Mouse (Mus musculus) midbrain, embryonic 10.5 days (tissue): ENCODE results near the gene Necap1. TPM values are rescaled to one million over a fixed set of nuclear protein-coding genes. Genes with fewer than 3 reads are reported as not detected.

Source experiments
- DNase-seq: peaks from one replicate; pipeline ENCODE4 v3.0.0-alpha.2; 2017; ENCODE audit warnings: low spot score
- H3K27ac ChIP-seq: fragments of 300-500 bp; sonication (generic); replicated peaks from 2 replicates; pipeline ENCODE4 v1.5.1; 2016; ENCODE audit warnings: mild to moderate bottlenecking
- H3K27me3 ChIP-seq: fragments of 300-500 bp; sonication (generic); 2 replicates; pipeline ENCODE4 v1.6.1; 2016; ENCODE audit warnings: low read depth, mild to moderate bottlenecking; ENCODE audit not compliant: poor library complexity, severe bottlenecking
- H3K36me3 ChIP-seq: fragments of 300-500 bp; sonication (generic); 2 replicates; pipeline ENCODE4 v1.6.1; 2016; ENCODE audit warnings: mild to moderate bottlenecking, moderate library complexity
- H3K4me1 ChIP-seq: fragments of 300-500 bp; sonication (generic); 2 replicates; pipeline ENCODE4 v1.6.1; 2016
- H3K4me3 ChIP-seq: fragments of 300-500 bp; sonication (generic); 2 replicates; pipeline ENCODE4 v1.5.1; 2016; ENCODE audit warnings: mild to moderate bottlenecking, moderate library complexity
- H3K9me3 ChIP-seq: fragments of 300-500 bp; sonication (generic); replicated peaks from 2 replicates; pipeline ENCODE4 v1.6.1; 2016; ENCODE audit warnings: mild to moderate bottlenecking
- WGBS: fragments of 180-500 bp; shearing (Covaris S2); methylation state at CpG from one replicate; pipeline ENCODE4 v1.1.7; 2016; 5-methylcytosine and 5-hydroxymethylcytosine counted together
- polyA plus RNA-seq: library from polyadenylated mRNA; unstranded; fragments of >200 nt; fragmentation: Nextera tagmentation; extraction: Ambion mirVana; gene quantifications from 2 replicates; pipeline ENCODE4 v1.2.1, GENCODE M21; 2016

Gene Necap1
- polyA plus RNA-seq, 1 experiment from 2014 or later, result 57.2 TPM

DNA sequence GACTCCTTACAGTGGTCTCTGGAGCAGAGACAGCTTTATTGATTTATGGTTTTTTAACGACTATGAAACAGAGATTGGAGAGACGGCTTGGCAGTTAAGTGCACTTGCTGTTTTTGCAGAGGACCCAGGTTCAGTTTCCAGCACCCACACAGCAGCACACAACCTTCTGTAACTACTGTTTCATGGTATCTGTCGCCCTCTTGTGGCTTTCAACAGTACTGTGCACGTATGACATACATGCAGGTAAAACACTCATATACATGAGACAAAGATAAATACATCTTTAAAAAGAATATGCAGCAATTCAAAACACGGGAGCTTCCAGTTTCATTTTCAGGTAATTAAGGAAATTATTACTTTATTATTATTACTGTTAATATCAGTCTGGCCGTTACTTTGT lies 11.8 kb upstream of the Necap1 start:
- Histone ChIP-seq H3K4me3 (no peak overlapping the region), H3K27me3 (no peaks in the 10 kb centered on the region), H3K27ac (no peak overlapping the region), H3K9me3 (peaks cover 23% of the 10 kb centered on the region), H3K36me3 (no peaks in the 10 kb centered on the region), H3K4me1 (no peaks in the 10 kb centered on the region)
- DNase-seq, result no peak
- 77% methylated on average over 6 of the region's 6 CpGs for WGBS

DNA sequence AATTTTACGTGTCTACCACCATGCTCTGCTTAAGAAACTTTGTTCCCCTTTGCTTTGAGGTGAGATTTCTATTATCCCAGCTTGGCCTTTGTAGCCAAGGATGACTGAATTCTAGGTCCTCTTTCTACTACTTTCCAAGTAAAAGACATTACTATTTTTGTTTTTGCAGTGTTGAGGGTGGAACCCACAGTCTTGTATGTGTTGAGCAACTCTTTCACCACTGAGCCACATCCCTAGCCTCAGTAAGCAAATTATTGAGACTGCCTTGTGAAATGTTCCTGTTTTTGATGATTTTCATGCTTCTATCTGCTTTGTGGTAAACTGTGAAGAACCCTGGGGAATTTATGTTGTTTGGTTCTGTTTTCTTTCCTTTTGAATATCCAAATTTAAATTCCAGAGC lies 11.4 kb upstream of the Necap1 start:
- no peak for DNase-seq
- no peaks in the 10 kb centered on the region for H3K36me3 ChIP-seq
- H3K9me3 ChIP-seq, result peaks cover 23% of the 10 kb centered on the region
- no peak overlapping the region for H3K4me3 ChIP-seq
- no peaks in the 10 kb centered on the region for H3K4me1 ChIP-seq
- H3K27ac ChIP-seq, result no peak overlapping the region
- H3K27me3 ChIP-seq, result no peaks in the 10 kb centered on the region
- 94% methylated on average over 1 of the region's 1 CpGs for WGBS

DNA sequence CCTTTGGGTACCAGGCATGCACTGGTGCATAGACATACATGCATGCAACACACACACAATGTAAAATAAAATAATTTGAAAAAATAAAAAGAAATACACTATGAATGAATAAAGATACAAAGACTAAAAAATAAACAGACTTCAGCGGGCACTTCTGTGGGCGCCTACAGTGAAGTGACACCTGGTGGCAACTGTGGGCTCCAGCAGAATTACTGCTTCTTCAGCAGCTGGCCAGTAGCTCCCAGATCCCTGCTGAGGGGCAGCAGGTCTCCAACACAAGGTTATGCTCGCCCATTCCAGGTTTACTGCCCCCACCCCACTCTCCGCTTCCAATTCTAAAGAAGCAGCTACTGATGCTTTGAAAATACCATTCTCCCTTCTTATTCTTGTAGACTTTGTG lies 6.4 kb upstream of the Necap1 start:
- peaks cover 9% of the 10 kb centered on the region; the same call in 1 of the 2 replicates for H3K27me3 ChIP-seq
- 67% methylated on average over 4 of the region's 4 CpGs for WGBS
- H3K4me1 ChIP-seq, result no peaks in the 10 kb centered on the region
- no peaks in the 10 kb centered on the region for H3K36me3 ChIP-seq
- H3K4me3 ChIP-seq, result no peak overlapping the region
- no peak for DNase-seq
- no peak overlapping the region for H3K27ac ChIP-seq
- no peaks in the 10 kb centered on the region for H3K9me3 ChIP-seq

DNA sequence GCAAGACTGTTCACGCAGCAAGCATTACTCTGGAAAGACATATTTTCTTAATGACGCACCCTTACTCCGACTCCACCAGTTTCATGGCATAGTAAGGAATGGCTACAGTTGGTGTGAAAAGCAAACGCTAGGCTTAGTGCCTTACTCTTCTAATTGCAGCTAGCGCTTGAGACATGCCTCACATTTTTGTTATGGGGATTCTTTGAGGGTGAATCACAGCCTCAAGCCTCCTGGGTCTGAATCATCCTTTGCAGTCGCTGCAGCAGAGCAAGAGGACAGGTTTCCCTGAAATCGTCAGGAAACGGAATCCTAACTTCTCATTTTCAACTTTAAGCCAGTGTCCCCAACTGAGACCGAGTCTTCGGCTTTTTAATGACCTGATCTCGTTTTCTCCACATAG lies 4.4 kb upstream of the Necap1 start:
- Histone ChIP-seq H3K4me3 (no peak overlapping the region), H3K27me3 (peaks cover 9% of the 10 kb centered on the region; the same call in 1 of the 2 replicates), H3K4me1 (no peaks in the 10 kb centered on the region), H3K9me3 (no peaks in the 10 kb centered on the region), H3K36me3 (no peaks in the 10 kb centered on the region), H3K27ac (no peak overlapping the region)
- WGBS, result 84% methylated on average over 11 of the region's 11 CpGs
- DNase-seq, result no peak

DNA sequence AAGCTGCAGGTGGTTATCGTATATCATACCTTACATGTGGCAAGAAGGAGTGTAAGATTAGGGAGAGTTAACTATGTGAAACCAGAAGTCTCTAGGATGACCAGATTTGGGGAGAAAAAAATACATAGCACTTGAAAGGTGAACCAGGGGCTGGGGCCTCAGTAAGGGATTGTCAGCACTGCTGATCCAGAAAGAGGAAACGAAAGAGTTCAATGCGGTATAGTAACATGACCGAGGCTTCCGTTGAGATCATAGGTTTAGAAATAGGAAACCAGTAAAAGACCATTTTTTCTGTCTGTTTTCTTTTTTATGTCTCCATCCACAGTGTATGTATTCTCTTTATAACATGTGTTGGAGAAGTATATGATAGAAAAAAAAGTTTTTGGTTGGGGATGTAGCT lies 1.5 kb upstream of the Necap1 start:
- Histone ChIP-seq H3K4me1 (peaks cover 11% of the 10 kb centered on the region), H3K36me3 (peaks cover 20% of the 10 kb centered on the region), H3K27ac (no peak overlapping the region), H3K4me3 (no peak overlapping the region), H3K27me3 (peaks cover 9% of the 10 kb centered on the region; the same call in 1 of the 2 replicates), H3K9me3 (no peaks in the 10 kb centered on the region)
- WGBS, result 89% methylated on average over 5 of the region's 5 CpGs
- DNase-seq, result no peak

DNA sequence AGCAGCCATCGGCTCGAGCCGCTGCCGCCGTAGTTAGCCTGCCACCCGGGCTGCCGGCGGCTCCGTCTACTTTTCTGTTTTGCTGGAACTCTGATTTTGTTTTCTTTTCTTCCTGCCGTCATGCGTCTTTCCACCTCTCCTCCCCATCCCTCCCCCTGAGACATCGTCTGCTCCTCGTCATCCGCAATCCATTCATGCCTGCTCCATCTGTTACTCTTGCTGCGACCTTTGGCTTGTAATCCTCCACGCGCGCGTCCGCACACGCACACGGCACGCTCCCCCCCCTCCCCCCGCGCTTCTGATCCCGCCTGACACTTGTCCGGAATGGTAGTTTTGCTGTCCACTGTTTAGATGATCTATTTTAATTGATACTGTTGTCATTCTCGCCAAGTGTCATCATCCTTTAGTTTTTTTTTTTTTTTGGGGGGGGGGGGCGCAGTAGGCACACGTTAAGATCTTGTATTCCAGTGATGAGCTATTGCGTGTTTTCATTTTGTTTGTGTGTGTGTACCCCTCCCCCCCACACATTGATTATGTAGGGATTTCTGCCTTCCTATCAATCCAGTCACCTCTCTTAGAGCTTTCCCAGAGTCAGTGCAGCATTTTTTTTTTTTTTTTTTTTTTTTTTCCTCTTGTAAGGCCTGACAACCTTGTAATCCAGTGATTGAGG lies 581 bp downstream of the Necap1 start:
- no peaks in the 10 kb centered on the region for H3K9me3 ChIP-seq
- H3K27ac ChIP-seq, result peak overlapping the region; percentile 96
- peaks cover 9% of the 10 kb centered on the region; the same call in 1 of the 2 replicates for H3K27me3 ChIP-seq
- DNase-seq, result no peak
- H3K36me3 ChIP-seq, result peaks cover 40% of the 10 kb centered on the region
- H3K4me3 ChIP-seq, result peak overlapping the region; percentile 87
- WGBS, result 1% methylated on average over 31 of the region's 31 CpGs
- H3K4me1 ChIP-seq, result peaks cover 11% of the 10 kb centered on the region

DNA sequence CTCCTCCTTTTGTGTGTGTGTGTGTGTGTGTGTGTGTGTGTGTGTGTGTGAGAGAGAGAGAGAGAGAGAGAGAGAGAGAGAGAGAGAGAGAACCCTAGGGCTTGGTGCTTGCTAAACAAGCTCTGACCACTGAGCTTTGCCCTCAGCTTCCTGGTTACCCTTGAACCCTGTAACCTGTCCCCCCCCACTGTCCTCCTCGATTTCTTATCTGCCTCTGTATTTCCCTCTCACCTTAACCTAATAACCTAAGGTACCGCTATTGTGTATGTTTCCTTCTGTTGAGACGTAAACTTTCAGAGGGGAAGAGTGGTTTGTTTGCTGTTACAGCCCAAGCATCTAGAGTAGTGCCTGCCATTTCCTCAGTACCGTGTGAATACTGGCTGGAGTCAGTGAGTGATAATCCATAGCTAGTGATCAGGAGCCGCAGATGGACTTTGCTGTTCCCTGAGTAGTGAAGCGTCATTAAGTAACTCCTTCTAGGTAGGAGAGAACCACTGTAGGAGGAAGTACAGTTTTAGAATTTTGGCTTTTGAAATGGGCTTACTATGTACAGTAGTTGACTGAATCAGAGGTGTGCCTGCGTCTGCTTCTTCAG lies 5.0 kb downstream of the Necap1 start:
- no peak for DNase-seq
- H3K9me3 ChIP-seq, result no peaks in the 10 kb centered on the region
- no peak overlapping the region for H3K27ac ChIP-seq
- WGBS, result 94% methylated on average over 7 of the region's 7 CpGs
- H3K4me1 ChIP-seq, result peaks cover 11% of the 10 kb centered on the region
- no peaks in the 10 kb centered on the region for H3K27me3 ChIP-seq
- H3K36me3 ChIP-seq, result peaks cover 84% of the 10 kb centered on the region
- H3K4me3 ChIP-seq, result no peak overlapping the region

DNA sequence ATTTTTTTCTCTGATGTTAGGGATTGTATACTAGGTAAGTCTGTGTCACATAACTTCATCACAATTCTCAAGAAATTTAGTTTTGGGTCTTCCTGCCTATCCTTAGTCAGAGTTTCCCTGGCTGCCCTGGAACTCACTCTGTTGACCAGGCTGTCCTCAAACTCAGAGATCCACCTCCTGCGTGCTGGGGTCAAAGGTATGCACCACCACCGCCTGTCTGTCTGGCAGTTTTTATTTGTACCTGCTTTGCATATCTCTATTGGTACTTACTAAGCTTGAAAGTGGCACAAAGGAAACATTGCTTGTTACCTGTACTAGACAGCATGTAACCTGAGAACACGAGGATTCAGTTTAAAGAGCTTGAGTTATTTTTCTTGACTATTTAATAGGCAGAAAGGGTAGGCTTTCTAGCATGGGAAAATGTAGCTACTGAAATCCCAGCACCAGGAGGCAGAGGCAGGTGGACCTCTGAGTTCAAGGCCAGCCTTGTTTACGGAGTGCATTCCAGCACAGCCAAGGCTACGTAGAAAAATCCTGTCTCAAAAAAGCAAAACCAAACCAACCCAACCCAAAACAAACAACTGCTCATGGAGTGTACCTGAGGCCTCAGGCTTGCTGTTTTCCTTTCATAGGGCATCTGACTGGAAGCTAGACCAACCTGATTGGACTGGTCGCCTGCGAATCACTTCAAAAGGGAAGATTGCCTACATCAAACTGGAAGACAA lies 5.7 kb downstream of the Necap1 start:
- 92% methylated on average over 7 of the region's 7 CpGs for WGBS
- DNase-seq, result no peak
- no peaks in the 10 kb centered on the region for H3K27me3 ChIP-seq
- no peak overlapping the region for H3K4me3 ChIP-seq
- H3K4me1 ChIP-seq, result peaks cover 11% of the 10 kb centered on the region
- H3K9me3 ChIP-seq, result no peaks in the 10 kb centered on the region
- peaks cover 91% of the 10 kb centered on the region for H3K36me3 ChIP-seq
- no peak overlapping the region for H3K27ac ChIP-seq

DNA sequence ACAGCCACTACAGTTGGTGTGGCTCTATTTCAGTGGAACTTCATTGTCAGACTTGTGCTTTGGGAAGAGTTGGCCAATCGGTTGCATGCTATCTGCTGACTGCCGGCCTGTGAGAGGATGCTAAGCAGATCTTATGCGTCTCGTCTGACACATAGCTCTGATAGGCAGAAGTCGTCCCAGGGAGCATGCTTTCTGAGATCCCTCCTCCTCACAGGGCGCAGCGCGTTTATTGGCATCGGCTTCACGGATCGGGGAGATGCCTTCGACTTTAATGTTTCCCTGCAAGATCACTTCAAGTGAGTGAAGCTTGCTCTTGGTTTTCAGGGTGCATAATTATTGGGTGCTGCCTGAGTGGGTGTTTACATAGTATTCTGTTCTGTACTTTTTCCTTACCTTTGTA lies 7.0 kb downstream of the Necap1 start:
- DNase-seq, result no peak
- Histone ChIP-seq H3K9me3 (no peaks in the 10 kb centered on the region), H3K27ac (no peak overlapping the region), H3K4me3 (no peak overlapping the region), H3K36me3 (peaks cover 100% of the 10 kb centered on the region), H3K27me3 (no peaks in the 10 kb centered on the region), H3K4me1 (no peaks in the 10 kb centered on the region)
- WGBS, result 94% methylated on average over 12 of the region's 12 CpGs

DNA sequence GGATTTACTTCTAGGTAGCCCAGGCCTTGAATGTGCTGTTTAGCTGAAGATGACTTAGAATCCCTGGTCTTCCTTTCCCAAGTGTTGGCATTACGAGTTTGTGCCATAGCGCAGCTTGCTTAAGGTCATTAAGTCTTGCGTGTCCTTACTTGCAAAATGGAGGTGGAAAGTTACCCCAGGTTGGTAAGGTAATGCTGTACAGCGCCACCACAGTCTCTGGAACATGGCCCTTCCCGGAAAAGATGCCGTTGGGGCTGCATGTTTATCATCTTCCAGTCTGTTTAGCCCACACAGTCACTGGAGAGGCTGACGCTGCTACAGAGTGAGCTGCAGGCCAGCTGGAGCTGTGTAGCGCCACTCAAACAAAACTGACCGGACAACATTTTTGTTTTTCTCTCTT lies 9.3 kb downstream of the Necap1 start:
- Histone ChIP-seq H3K27me3 (no peaks in the 10 kb centered on the region), H3K4me3 (no peak overlapping the region), H3K9me3 (no peaks in the 10 kb centered on the region), H3K4me1 (no peaks in the 10 kb centered on the region), H3K36me3 (peaks cover 100% of the 10 kb centered on the region), H3K27ac (no peak overlapping the region)
- WGBS, result 95% methylated on average over 9 of the region's 9 CpGs
- no peak for DNase-seq

DNA sequence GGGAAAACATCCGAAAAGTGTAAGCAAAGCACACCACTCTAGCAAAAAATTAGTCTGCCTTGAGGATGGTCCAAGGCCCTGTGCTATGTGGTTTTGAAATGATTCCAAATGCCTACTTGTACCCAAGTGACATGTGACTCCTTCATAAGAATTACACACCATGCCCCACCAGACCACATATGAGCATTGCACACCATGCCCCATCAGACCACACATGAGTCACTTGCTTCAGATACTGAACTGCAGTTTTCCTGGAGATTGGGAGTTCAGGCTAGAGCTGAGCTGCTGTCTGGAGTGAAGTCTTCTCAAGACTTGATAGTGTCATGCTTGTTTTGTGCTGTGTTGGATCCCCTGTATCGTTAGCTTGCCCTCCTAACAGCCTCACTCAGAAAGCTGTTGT lies 15.3 kb downstream of the Necap1 start:
- Histone ChIP-seq H3K27ac (no peak overlapping the region), H3K27me3 (no peaks in the 10 kb centered on the region), H3K36me3 (peaks cover 64% of the 10 kb centered on the region), H3K4me1 (no peaks in the 10 kb centered on the region), H3K9me3 (no peaks in the 10 kb centered on the region), H3K4me3 (no peak overlapping the region)
- 91% methylated on average over 2 of the region's 2 CpGs for WGBS
- DNase-seq, result no peak

DNA sequence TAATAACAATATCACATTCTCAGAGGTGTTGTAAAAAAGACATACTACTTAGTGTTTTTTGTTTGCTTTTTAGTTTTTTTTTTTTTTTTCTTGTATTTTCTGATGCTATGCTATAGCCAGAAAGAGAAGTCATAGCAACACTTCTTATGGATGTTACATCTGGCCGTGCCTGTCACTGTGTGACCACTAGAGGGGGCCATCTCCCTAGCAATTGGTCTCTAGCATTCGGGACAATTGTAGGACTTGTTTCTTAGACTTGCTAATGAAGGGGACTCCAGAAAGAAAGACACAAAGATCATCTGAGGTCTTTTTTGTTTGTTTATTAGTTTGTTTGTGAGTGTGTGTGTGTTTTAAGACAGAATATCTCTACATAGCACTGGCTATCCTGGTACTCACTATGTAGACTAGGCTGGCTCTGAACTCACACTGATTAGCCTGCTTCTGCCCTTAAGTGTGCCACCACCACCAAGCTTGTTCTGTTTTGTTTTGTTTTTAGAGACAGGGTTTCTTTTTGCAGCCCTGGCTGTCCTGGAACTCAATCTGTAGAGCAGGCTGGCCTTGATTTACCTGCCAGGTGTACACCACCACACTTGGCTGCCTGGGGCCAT lies 18.3 kb downstream of the Necap1 start:
- Histone ChIP-seq H3K36me3 (peaks cover 45% of the 10 kb centered on the region), H3K9me3 (no peaks in the 10 kb centered on the region), H3K4me3 (no peak overlapping the region), H3K27me3 (no peaks in the 10 kb centered on the region), H3K4me1 (no peaks in the 10 kb centered on the region), H3K27ac (no peak overlapping the region)
- 4% methylated on average over 2 of the region's 2 CpGs for WGBS
- peak; percentile 48 for DNase-seq

DNA sequence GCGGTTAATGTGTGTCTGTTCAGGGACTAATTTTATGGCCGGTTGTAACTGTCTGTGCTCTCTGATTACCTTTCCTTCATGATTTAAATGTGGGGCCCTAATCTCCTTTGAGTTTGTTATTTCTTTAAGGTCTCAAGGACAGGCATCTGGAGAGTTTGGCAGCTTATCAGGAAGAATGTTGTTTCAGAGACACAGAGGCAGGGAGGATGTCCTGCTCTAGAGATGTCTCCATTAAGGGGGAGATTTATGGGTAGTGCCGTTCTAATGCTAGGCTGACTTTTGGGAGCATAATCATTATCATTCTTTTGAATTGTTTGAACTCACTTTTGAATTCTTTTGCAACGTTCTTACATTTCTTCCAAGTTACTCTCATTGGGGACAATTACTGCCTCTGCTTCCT lies 45.6 kb downstream of the Necap1 start:
- H3K36me3 ChIP-seq, result no peaks in the 10 kb centered on the region
- H3K9me3 ChIP-seq, result no peaks in the 10 kb centered on the region
- no peak overlapping the region for H3K27ac ChIP-seq
- DNase-seq, result no peak
- H3K27me3 ChIP-seq, result no peaks in the 10 kb centered on the region
- 84% methylated on average over 4 of the region's 4 CpGs for WGBS
- H3K4me1 ChIP-seq, result no peaks in the 10 kb centered on the region
- H3K4me3 ChIP-seq, result no peak overlapping the region
